Mouse (Mus musculus) megakaryocyte, embryonic 14.5 days (primary cell): Measurements from ENCODE around the gene Gucd1.

Experiments used
- FLI1 ChIP-seq: IDR thresholded peaks from 2 replicates; pipeline ENCODE4 v1.6.1; 2012; ENCODE audit warnings: low read length, inconsistent platforms, mixed read lengths
- GATA1 ChIP-seq: IDR thresholded peaks from 3 replicates; pipeline ENCODE4 v1.6.1; 2012; ENCODE audit warnings: mixed read lengths, low read length, inconsistent platforms, borderline replicate concordance

DNA sequence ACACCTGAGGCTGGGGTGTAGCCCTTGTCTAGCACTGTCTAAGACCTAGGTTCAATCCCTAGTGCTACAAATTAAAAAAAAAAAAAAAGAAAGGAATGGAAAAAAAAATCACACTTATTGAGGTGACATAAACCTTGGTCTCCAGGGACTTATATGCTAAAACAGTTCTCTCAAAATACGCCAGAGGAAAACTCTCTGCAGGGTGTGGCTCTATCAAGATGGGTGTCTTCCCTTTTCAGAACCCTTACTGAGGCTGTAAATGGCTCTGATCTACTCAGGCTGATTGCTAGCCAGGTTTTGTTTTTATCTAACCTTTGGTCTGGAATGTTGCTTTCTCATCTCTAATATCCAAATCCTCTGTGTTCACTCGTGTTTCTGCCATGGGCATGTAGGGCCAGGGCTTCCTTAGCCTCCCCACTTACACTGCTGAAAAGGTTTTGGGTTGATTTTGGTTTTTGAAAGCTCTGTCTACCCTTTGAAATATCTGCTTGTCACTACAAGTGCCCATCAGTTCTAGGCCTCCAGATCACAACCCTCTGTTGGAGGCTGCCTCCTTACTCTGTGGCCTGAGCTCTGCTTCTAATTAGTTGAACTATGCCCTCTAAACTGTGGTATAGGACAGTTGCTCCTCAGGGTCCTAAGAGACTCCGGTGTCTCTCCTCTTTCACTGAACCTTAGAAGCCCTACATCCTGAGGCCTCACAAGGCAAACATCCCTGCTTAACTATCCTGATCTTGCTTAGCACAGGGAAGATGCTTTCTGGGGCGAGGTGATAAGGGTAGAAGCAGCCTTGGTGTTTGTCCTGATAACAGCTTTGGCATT, 2.3 kb downstream of the Gucd1 start:
- no peak for TF ChIP-seq GATA1
- no peak for TF ChIP-seq FLI1
